Mouse (Mus musculus) retina, adult 2 months (tissue): ENCODE results near the gene 4930402F06Rik.

ENCODE experiments used
- DNase-seq: peaks from one replicate; pipeline ENCODE4 v3.0.0-alpha.2; 2012; ENCODE audit warnings: low read depth, low spot score

4930402F06Rik gene

GRCm38 (mm10) chr2:35338707-35339106 is 58.3 kb downstream of the 4930402F06Rik start:
- no peak for DNase-seq

- no peak for DNase-seq
Observed at GRCm38 (mm10) chr2:35338036-35338435, 58.9 kb downstream of the 4930402F06Rik start.

- no peak for DNase-seq
Observed at GRCm38 (mm10) chr2:35337419-35337818, 59.6 kb downstream of the 4930402F06Rik start.

- DNase-seq: peak; percentile 98
Observed at GRCm38 (mm10) chr2:35336388-35337280, 60.3 kb downstream of the 4930402F06Rik start, which contains the start of gene Stom. Stom (minus strand) TSS chr2:35336976.

GRCm38 (mm10) chr2:35335620-35336019 is 61.4 kb downstream of the 4930402F06Rik start:
- DNase-seq: no peak

GRCm38 (mm10) chr2:35333670-35334069 is 63.3 kb downstream of the 4930402F06Rik start:
- DNase-seq: no peak

GRCm38 (mm10) chr2:35331205-35331604 is 65.8 kb downstream of the 4930402F06Rik start:
- DNase-seq: no peak

- DNase-seq: no peak
Observed at GRCm38 (mm10) chr2:35329061-35329460, 67.9 kb downstream of the 4930402F06Rik start.

- no peak for DNase-seq
Observed at GRCm38 (mm10) chr2:35328064-35328792, 68.7 kb downstream of the 4930402F06Rik start.

GRCm38 (mm10) chr2:35327583-35327982 is 69.4 kb downstream of the 4930402F06Rik start:
- DNase-seq: no peak

GRCm38 (mm10) chr2:35326931-35327330 is 70.0 kb downstream of the 4930402F06Rik start:
- DNase-seq: no peak

- no peak for DNase-seq
Observed at GRCm38 (mm10) chr2:35325930-35326329, 71.0 kb downstream of the 4930402F06Rik start.
